Mouse (Mus musculus) small intestine, adult 2 months (tissue): ENCODE data around the gene Slc13a2.

ENCODE experiments used
- CTCF ChIP-seq: fragments of 200-500 bp; IDR thresholded peaks from 2 replicates; pipeline ENCODE4 v1.5.1; 2012; ENCODE audit warnings: low read depth, mild to moderate bottlenecking, control low read depth, inconsistent platforms, low read length, moderate library complexity, mixed read lengths; ENCODE audit not compliant: insufficient replicate concordance, insufficient read length; ENCODE audit errors: extremely low read depth
- POLR2A ChIP-seq: fragments of 200-500 bp; IDR thresholded peaks from 2 replicates; pipeline ENCODE4 v1.6.1; 2012; ENCODE audit warnings: low read depth, mild to moderate bottlenecking, control low read depth, inconsistent platforms, low read length, moderate library complexity

GRCm38 (mm10) chr11:78467932-78468331 is 45.9 kb upstream of the Slc13a2 start:
- no peak for TF ChIP-seq CTCF
- no peak for TF ChIP-seq POLR2A
